Mouse (Mus musculus) lung, adult 2 months (tissue): ENCODE results near the gene Tbxas1.

Experiments
- CTCF ChIP-seq: fragments of 200-500 bp; IDR thresholded peaks from 2 replicates; pipeline ENCODE4 v1.5.1; 2011; ENCODE audit warnings: mild to moderate bottlenecking, low read length, control low read depth; ENCODE audit not compliant: insufficient read depth
- POLR2A ChIP-seq: fragments of 200-500 bp; IDR thresholded peaks from 2 replicates; pipeline ENCODE4 v1.6.1; 2011; ENCODE audit warnings: low read depth, mild to moderate bottlenecking, control low read depth, low read length, borderline replicate concordance; ENCODE audit errors: extremely low read depth

- no peak for TF ChIP-seq POLR2A
- no peak for TF ChIP-seq CTCF
Measured at GRCm38 (mm10) chr6:38928489-38928888, 53.3 kb downstream of the Tbxas1 start.
